18 mouse cellular contexts compared by ENCODE assay signal in the genomic region with DNA sequence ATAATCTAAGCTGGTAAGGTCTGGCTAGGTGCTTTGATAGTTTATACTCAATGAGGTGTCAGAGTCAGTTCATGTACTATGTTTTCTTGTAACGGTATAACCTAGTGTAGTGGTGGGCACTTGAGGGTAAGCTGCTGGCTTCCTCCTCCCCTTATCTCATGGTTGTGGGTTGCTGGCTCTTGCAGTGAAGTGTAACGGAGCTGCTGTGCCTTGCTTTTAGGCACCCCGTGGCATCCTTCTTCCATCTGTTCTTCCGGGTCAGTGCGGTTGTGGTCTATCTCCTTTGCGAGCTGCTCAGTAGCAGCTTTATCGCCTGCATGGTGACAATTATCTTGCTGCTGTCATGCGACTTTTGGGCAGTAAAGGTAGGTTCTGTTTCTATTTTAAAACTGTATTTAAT.
"Had no signal": no experiment of that assay in that cellular context is flagged by ENCODE, and none has a peak within 500 bp of the region (broad histone marks: within the 10 kb centered on the region; RNA-seq: fewer than 3 reads in every experiment).

No protein-coding gene starts in this region.

- H3K4me2 ChIP-seq: lung, embryonic 15.5 days; midbrain, embryonic 11.5 days; neural tube, embryonic 12.5 days; neural tube, embryonic 15.5 days had no signal

- ATAC-seq: intestine, postnatal 0 days had no signal

- H3K9me3 ChIP-seq: lung, embryonic 15.5 days; neural tube, embryonic 12.5 days; neural tube, embryonic 15.5 days had no signal

- H3K9ac ChIP-seq: lung, embryonic 15.5 days; neural tube, embryonic 12.5 days; neural tube, embryonic 15.5 days had no signal

- H3K27ac ChIP-seq: kidney, postnatal 0 days; layer of hippocampus, adult 2 months; lung, embryonic 15.5 days; neural tube, embryonic 12.5 days; neural tube, embryonic 15.5 days had no signal

- H3K4me1 ChIP-seq: neural tube, embryonic 12.5 days had no signal

- H3K4me3 ChIP-seq: layer of hippocampus, adult 2 months; lung, embryonic 15.5 days; neural tube, embryonic 12.5 days; neural tube, embryonic 15.5 days had no signal

- DNase-seq: kidney, adult 2 months; kidney, postnatal 25 days; layer of hippocampus, adult 9-11 months; lung, adult 18-20 months; lung, postnatal 10 days; lung, postnatal 36 days; midbrain, embryonic 14.5 days; retina, postnatal 1 day; thymus, adult 2 months; thymus, postnatal 14 days; thymus, postnatal 4 days had no signal

- H3K27me3 ChIP-seq: lung, embryonic 15.5 days; neural tube, embryonic 12.5 days; neural tube, embryonic 15.5 days had no signal
